Mouse (Mus musculus): Measurements from ENCODE around the gene Dock3.

Dock3 gene

GRCm38 (mm10) chr9:106891829-106892551, 339.7 kb downstream of the Dock3 start, which contains the start of gene Manf:
Manf (minus strand) TSS chr9:106891979.
- in situ Hi-C loops (cut with MboI; ENCODE audit: low sequenced_read_pairs): no loop called here

- in situ Hi-C loops (cut with MboI; ENCODE audit: low sequenced_read_pairs): no loop called here
Observed at GRCm38 (mm10) chr9:106891341-106891741, 340.4 kb downstream of the Dock3 start.

DNA sequence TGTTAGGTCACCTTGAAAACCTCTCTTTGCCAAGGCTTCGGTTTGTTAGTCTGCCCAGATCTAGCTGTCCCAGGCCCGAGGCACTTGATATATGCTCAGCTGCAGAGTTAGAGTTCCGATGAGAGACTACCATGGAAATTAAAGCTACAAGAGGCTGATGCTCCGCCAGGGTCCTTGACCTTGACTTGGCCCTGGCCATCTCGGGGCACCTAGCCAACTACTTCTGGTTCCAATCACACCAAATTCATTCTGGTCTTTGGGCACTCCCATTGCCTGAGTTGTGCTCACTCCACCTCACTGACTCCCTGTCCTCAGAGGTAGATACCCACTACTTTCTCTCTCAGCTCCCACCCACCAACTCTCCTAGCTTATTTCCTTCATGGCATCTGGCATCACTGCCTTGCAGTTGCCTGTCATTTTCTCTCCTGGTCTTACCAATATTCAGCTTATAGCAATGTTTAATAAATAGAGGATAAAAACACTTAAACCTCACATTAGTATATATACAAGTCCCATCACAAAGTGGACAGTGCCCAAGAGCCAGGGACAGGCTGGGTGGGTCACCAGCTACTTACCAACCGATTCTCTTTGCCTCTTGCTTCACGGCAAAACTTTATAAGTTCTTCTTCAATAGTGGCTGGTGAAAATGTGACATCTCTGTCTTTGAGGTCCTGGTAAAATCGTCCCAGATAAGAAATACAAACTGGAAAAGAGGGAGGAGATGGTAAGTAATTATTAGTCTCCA, 341.0 kb downstream of the Dock3 start:
- in situ Hi-C loops (cut with MboI; ENCODE audit: low sequenced_read_pairs): no loop called here

DNA sequence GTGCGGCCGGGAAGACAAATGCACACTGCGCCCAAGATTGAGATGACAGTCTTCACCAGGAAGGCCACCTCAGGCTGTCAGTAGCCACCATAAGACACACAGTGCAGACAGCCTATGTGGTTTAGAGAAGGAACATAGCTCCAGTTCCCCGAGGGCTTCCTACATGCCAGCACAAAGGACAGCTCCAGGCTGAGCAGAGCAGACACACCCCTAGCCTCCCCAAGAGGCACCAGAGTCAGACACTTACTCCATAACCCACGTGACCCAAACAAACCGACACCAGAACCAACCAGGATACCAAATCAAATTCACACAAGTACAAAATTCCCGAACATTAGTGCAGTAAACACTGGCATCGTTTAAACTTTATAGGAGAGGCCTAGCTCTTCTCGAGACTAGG, 342.4 kb downstream of the Dock3 start:
- in situ Hi-C loops (cut with MboI; ENCODE audit: low sequenced_read_pairs): no loop called here

GRCm38 (mm10) chr9:106888346-106888745, 343.4 kb downstream of the Dock3 start:
- in situ Hi-C loops (cut with MboI; ENCODE audit: low sequenced_read_pairs): no loop called here

- in situ Hi-C loops (cut with MboI; ENCODE audit: low sequenced_read_pairs): no loop called here
Observed at GRCm38 (mm10) chr9:106886828-106887702, 344.6 kb downstream of the Dock3 start, which contains the start of gene Rbm15b. Rbm15b (minus strand) TSS chr9:106887428.

DNA sequence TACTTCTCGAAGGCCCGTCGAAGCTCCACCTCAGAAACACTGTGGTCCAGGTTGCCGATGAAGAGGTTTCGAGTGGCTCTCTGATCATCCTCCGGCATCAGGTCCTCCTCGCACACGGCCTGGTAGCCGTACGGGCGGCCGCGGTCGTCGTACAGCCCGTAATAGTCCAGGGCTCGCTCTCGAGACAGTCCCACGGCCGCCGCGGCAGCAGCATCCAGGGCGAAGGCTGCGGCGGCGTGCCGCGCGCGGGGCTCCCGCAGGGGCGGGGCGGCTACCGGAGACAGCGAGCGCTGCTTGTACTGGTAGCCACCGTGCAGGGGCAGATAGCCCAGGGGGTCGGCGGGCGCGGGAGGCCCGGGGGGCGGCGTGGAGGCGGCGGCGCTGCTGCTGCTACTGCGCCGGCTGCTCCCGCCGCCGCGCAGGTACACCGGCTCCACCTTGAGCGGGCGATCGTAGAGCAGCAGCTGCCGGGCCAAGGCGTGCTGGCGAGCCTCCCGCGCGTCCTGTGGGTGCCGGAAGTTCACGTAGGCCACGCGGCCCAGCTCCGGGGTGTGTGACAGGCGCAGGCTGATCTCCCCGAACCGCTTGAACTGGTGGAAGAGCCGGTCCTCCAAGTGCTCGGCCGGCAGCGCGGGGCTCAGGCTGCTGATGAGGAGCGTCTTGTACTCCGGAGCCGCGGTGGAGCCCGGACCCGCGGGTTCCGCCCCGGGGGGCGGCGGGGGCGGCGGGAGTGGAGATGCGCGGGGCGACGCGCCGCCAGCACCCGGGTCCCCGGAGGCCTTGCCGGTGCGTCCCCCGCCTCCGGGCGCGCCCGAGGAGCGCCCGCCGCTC, 345.6 kb downstream of the Dock3 start:
- in situ Hi-C loops (cut with MboI; ENCODE audit: low sequenced_read_pairs): no loop called here

- in situ Hi-C loops (cut with MboI; ENCODE audit: low sequenced_read_pairs): no loop called here
Observed at GRCm38 (mm10) chr9:106884996-106885900, 346.5 kb downstream of the Dock3 start.

- in situ Hi-C loops (cut with MboI; ENCODE audit: low sequenced_read_pairs): no loop called here
Observed at GRCm38 (mm10) chr9:106884306-106884705, 347.4 kb downstream of the Dock3 start.

GRCm38 (mm10) chr9:106883085-106883484, 348.6 kb downstream of the Dock3 start:
- in situ Hi-C loops (cut with MboI; ENCODE audit: low sequenced_read_pairs): no loop called here

DNA sequence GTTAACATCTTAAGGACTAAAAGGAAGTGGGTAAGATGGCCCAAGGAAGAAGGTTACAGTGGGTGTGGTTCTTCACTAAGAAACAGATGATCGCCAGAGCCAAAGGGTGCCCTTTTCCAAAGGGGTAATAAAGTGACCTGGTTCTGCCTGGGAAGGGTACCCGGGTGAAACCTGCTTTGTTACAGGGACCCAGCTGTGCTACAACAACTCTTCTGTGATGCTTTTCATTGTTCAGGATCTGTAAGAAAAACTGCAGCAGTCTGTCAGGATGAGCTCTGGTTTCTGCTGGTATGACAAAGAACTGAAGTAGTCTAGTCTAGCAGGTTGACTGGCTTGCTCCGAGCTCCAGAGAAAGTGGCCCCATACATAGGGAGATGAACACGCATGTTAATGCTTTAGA, 349.5 kb downstream of the Dock3 start:
- in situ Hi-C loops (cut with MboI; ENCODE audit: low sequenced_read_pairs): no loop called here

- in situ Hi-C loops (cut with MboI; ENCODE audit: low sequenced_read_pairs): no loop called here
Observed at GRCm38 (mm10) chr9:106881071-106881755, 350.5 kb downstream of the Dock3 start.

DNA sequence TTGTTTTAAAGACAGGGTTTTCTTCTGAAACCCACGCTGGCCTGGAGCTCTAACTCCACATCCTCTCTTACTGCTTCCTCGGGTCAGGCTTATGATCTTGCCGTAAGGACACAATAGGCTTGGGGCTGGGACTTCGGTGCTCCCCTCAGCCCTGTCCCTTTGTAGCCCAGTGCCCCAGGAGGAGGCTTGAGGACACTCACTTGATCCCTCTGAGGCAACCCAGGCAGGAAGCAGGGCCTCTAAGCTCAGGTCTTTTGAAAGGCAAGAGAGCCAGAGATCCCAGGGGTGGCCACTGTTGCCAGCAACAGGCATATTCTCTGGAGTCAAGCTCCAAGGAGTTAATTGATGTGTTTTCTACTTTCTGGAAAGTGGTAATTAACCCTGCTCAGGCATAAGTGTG, 352.2 kb downstream of the Dock3 start:
- in situ Hi-C loops (cut with MboI; ENCODE audit: low sequenced_read_pairs): no loop called here

- in situ Hi-C loops (cut with MboI; ENCODE audit: low sequenced_read_pairs): no loop called here
Observed at GRCm38 (mm10) chr9:106876666-106877065, 355.0 kb downstream of the Dock3 start.

GRCm38 (mm10) chr9:106874216-106874615, 357.5 kb downstream of the Dock3 start:
- in situ Hi-C loops (cut with MboI; ENCODE audit: low sequenced_read_pairs): no loop called here

GRCm38 (mm10) chr9:106858036-106858435, 373.7 kb downstream of the Dock3 start:
- in situ Hi-C loops (cut with MboI; ENCODE audit: low sequenced_read_pairs): no loop called here

DNA sequence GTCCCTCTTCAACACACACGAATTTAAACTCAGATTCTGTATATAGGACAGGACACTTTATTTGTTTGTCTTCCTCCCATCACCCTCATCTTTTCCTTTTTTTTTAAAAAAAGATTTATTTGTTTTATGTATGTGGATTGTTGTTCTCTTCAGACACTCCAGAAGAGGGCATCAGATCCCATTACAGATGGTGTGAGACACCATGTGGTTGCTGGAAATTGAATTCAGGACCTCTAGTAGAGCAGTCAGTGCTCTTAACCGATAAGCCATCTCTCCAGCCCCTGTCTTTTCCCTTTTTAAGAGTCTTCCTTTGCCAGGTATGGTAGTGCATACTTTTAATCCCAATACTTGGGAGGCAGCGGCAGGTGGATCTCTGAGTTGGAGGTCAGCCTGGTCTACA, 375.0 kb downstream of the Dock3 start:
- in situ Hi-C loops (cut with MboI; ENCODE audit: low sequenced_read_pairs): no loop called here

Measured in CH12F3 (cell line).